Mouse (Mus musculus) hindbrain, embryonic 11.5 days (tissue): ENCODE results near the gene Cyb561d2. TPM values are rescaled to one million over a fixed set of nuclear protein-coding genes. Genes with fewer than 3 reads are reported as not detected.
A peak's percentile ranks its signal among the peaks of the same experiment; 100 is the strongest.

Experiments used
- ATAC-seq: fragments of 200-750 bp; cut with Nextera tagmentation; 2 replicates; pipeline ENCODE4 v1.8.0; 2017; ENCODE audit warnings: mild to moderate bottlenecking, moderate TSS enrichment, moderate library complexity; ENCODE audit not compliant: low FRiP score
- DNase-seq: peaks from one replicate; pipeline ENCODE4 v3.0.0-alpha.2; 2015; ENCODE audit warnings: low spot score
- H3K27ac ChIP-seq: fragments of 300-500 bp; sonication (generic); 2 replicates; pipeline ENCODE4 v1.5.1; 2014; ENCODE audit warnings: mild to moderate bottlenecking, low read depth, low read length
- H3K27me3 ChIP-seq: fragments of 300-500 bp; sonication (generic); 2 replicates; pipeline ENCODE4 v1.6.1; 2014; ENCODE audit warnings: mild to moderate bottlenecking, low read length, moderate library complexity, mixed read lengths; ENCODE audit not compliant: control insufficient read depth, insufficient read depth
- H3K36me3 ChIP-seq: fragments of 300-500 bp; sonication (generic); 2 replicates; pipeline ENCODE4 v1.6.1; 2014; ENCODE audit warnings: mild to moderate bottlenecking, low read length, moderate library complexity, mixed read lengths; ENCODE audit not compliant: control insufficient read depth, insufficient read depth
- H3K4me1 ChIP-seq: fragments of 300-500 bp; sonication (generic); replicated peaks from 2 replicates; pipeline ENCODE4 v1.6.1; 2014; ENCODE audit warnings: low read length, mixed read lengths; ENCODE audit not compliant: control insufficient read depth, insufficient read depth
- H3K4me2 ChIP-seq: fragments of 300-500 bp; sonication (generic); replicated peaks from 2 replicates; pipeline ENCODE4 v1.6.1; 2014; ENCODE audit warnings: mild to moderate bottlenecking, low read depth, low read length
- H3K4me3 ChIP-seq: fragments of 300-500 bp; sonication (generic); 2 replicates; pipeline ENCODE4 v1.5.1; 2014; ENCODE audit warnings: low read depth, low read length
- H3K9ac ChIP-seq: fragments of 300-500 bp; sonication (generic); 2 replicates; pipeline ENCODE4 v1.6.1; 2014; ENCODE audit warnings: low read depth, low read length
- H3K9me3 ChIP-seq: fragments of 300-500 bp; sonication (generic); 2 replicates; pipeline ENCODE4 v1.6.1; 2016; ENCODE audit warnings: low read length; ENCODE audit not compliant: control insufficient read depth
- WGBS: fragments of 180-500 bp; shearing (Covaris S2); extraction: QIAGEN DNeasy Blood & Tissue Kit; methylation state at CpG from one replicate; pipeline ENCODE4 v1.1.7; 2014; 5-methylcytosine and 5-hydroxymethylcytosine counted together
- polyA plus RNA-seq: library from polyadenylated mRNA; unstranded; fragments of >200 nt; fragmentation: Nextera tagmentation; extraction: Ambion mirVana; gene quantifications from 2 replicates; pipeline ENCODE4 v1.2.1, GENCODE M21; 2014

Cyb561d2 gene
- polyA plus RNA-seq, 1 experiment from 2014 or later, result 19.6 TPM

- WGBS, result 92% methylated on average over 7 of the region's 7 CpGs
- H3K27ac ChIP-seq, result no peak overlapping the region
- H3K4me3 ChIP-seq, result no peak overlapping the region
- no peak overlapping the region; the same call in 1 of the 2 replicates for H3K4me2 ChIP-seq
- no peaks in the 10 kb centered on the region for H3K36me3 ChIP-seq
- peaks cover 7% of the 10 kb centered on the region for H3K4me1 ChIP-seq
- H3K9ac ChIP-seq, result no peak overlapping the region
- H3K9me3 ChIP-seq, result no peaks in the 10 kb centered on the region
- H3K27me3 ChIP-seq, result no peaks in the 10 kb centered on the region
- no peak for DNase-seq
- no peak for ATAC-seq
Measured at GRCm38 (mm10) chr9:107582509-107583062, 40.6 kb upstream of the Cyb561d2 start.

GRCm38 (mm10) chr9:107581584-107581983 lies 39.6 kb upstream of the Cyb561d2 start:
- Histone ChIP-seq H3K36me3 (no peaks in the 10 kb centered on the region), H3K4me3 (peak overlapping the region; percentile 58), H3K9ac (no peak overlapping the region), H3K27ac (no peak overlapping the region), H3K4me2 (peak overlapping the region; percentile 71), H3K4me1 (peaks cover 7% of the 10 kb centered on the region), H3K9me3 (no peaks in the 10 kb centered on the region), H3K27me3 (no peaks in the 10 kb centered on the region)
- no peak for ATAC-seq
- 76% methylated on average over 4 of the region's 4 CpGs for WGBS
- no peak for DNase-seq

- peak within 1 kb of the TSS; percentile 58 for H3K4me3 ChIP-seq
- H3K27me3 ChIP-seq, result no peaks in the 10 kb centered on the region
- peak within 1 kb of the TSS; percentile 71 for H3K4me2 ChIP-seq
- ATAC-seq, result peak; percentile 66
- H3K4me1 ChIP-seq, result peaks cover 7% of the 10 kb centered on the region
- no peaks in the 10 kb centered on the region for H3K9me3 ChIP-seq
- peak within 1 kb of the TSS; percentile 47 for H3K27ac ChIP-seq
- whole genome bisulfite sequencing, result 1% methylated on average over 32 of the region's 32 CpGs
- H3K9ac ChIP-seq, result peak within 1 kb of the TSS; percentile 84
- H3K36me3 ChIP-seq, result no peaks in the 10 kb centered on the region
- DNase-seq, result peak; percentile 81
Measured at GRCm38 (mm10) chr9:107580501-107581317, 38.7 kb upstream of the Cyb561d2 start, which contains the start of gene Hyal3. Gene Hyal3, plus strand, starts transcription at chr9:107580818.

GRCm38 (mm10) chr9:107579023-107579900 lies 37.3 kb upstream of the Cyb561d2 start:
- no peaks in the 10 kb centered on the region for H3K9me3 ChIP-seq
- no peak overlapping the region for H3K27ac ChIP-seq
- no peaks in the 10 kb centered on the region for H3K27me3 ChIP-seq
- H3K4me2 ChIP-seq, result no peak overlapping the region
- peaks cover 4% of the 10 kb centered on the region; the same call in 1 of the 2 replicates for H3K36me3 ChIP-seq
- ATAC-seq (no peak), DNase-seq (no peak)
- peaks cover 7% of the 10 kb centered on the region for H3K4me1 ChIP-seq
- 96% methylated on average over 14 of the region's 14 CpGs for WGBS
- H3K9ac ChIP-seq, result no peak overlapping the region
- no peak overlapping the region for H3K4me3 ChIP-seq

GRCm38 (mm10) chr9:107578587-107578986 lies 36.6 kb upstream of the Cyb561d2 start, which contains the start of gene Naa80:
Gene Naa80, plus strand, starts transcription at chr9:107578887.
- H3K9ac ChIP-seq, result no peak within 1 kb of the TSS
- ATAC-seq (no peak), DNase-seq (no peak)
- H3K4me2 ChIP-seq, result no peak within 1 kb of the TSS; the same call in 1 of the 2 replicates
- WGBS, result 86% methylated on average over 3 of the region's 3 CpGs
- H3K27me3 ChIP-seq, result no peaks in the 10 kb centered on the region
- H3K4me1 ChIP-seq, result peaks cover 7% of the 10 kb centered on the region
- H3K9me3 ChIP-seq, result no peaks in the 10 kb centered on the region
- peaks cover 7% of the 10 kb centered on the region; the same call in 1 of the 2 replicates for H3K36me3 ChIP-seq
- no peak within 1 kb of the TSS for H3K4me3 ChIP-seq
- no peak within 1 kb of the TSS for H3K27ac ChIP-seq

GRCm38 (mm10) chr9:107577871-107578270 lies 35.9 kb upstream of the Cyb561d2 start:
- no peaks in the 10 kb centered on the region for H3K9me3 ChIP-seq
- DNase-seq (no peak), ATAC-seq (no peak)
- 96% methylated on average over 10 of the region's 10 CpGs for WGBS
- no peak overlapping the region; the same call in 1 of the 2 replicates for H3K4me2 ChIP-seq
- H3K4me3 ChIP-seq, result no peak overlapping the region
- no peak overlapping the region for H3K27ac ChIP-seq
- H3K36me3 ChIP-seq, result peaks cover 11% of the 10 kb centered on the region; the same call in 1 of the 2 replicates
- H3K4me1 ChIP-seq, result peaks cover 7% of the 10 kb centered on the region
- H3K9ac ChIP-seq, result no peak overlapping the region
- H3K27me3 ChIP-seq, result no peaks in the 10 kb centered on the region

- H3K4me2 ChIP-seq, result peak within 1 kb of the TSS; percentile 45
- H3K9ac ChIP-seq, result peak within 1 kb of the TSS; percentile 57
- 28% methylated on average over 16 of the region's 16 CpGs for WGBS
- H3K9me3 ChIP-seq, result no peaks in the 10 kb centered on the region
- H3K4me3 ChIP-seq, result peak within 1 kb of the TSS; percentile 17
- peaks cover 5% of the 10 kb centered on the region for H3K4me1 ChIP-seq
- 0 out of 2 replicates have a peak within 1 kb of the TSS, but pooled peaks have one; percentile 10 for H3K27ac ChIP-seq
- H3K36me3 ChIP-seq, result peaks cover 21% of the 10 kb centered on the region
- DNase-seq (peak; percentile 81), ATAC-seq (peak; percentile 68)
- no peaks in the 10 kb centered on the region for H3K27me3 ChIP-seq
Measured at GRCm38 (mm10) chr9:107576357-107577107, 34.5 kb upstream of the Cyb561d2 start, which contains the start of gene Hyal1. Gene Hyal1, plus strand, starts transcription at chr9:107576927.
